Mouse (Mus musculus): Measurements from ENCODE around the gene Bpifb4. TPM values are rescaled to one million over a fixed set of nuclear protein-coding genes. Genes with fewer than 3 reads are reported as not detected.
A peak's percentile ranks its signal among the peaks of the same experiment; 100 is the strongest.

Gene Bpifb4
- polyA plus RNA-seq, 1 experiment: not detected

DNA sequence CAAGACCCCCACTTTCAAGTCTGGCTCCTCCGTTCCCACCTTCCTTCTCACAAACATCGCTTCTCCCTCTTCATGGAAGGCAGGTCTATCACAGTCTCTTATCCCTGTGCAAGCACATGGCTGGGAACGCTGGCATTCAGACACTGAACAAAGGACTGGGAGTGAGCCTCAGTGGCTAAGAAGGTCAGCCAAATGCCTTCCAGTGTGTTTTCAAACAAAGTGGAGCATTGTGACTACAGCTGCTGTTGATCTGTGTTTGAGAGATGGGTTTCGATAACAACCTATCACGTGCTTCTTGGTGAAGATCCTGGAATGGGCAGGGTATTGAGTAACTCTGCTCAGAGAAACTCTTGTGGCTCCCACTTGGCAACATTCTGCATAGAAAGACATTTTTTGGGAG, 32.2 kb downstream of the Bpifb4 start:
- Histone ChIP-seq H3K27ac (ENCODE audit: insufficient read depth, low read length) (no peak overlapping the region), H3K9ac (ENCODE audit: low read depth, poor library complexity, severe bottlenecking) (no peak overlapping the region), H3K36me3 (ENCODE audit: control insufficient read depth, insufficient read depth, low read length, poor library complexity, severe bottlenecking) (no peaks in the 10 kb centered on the region), H3K4me3 (ENCODE audit: low read depth, low read length) (no peak overlapping the region), H3K4me1 (ENCODE audit: control insufficient read depth, insufficient read depth, low read length) (no peaks in the 10 kb centered on the region), H3K27me3 (ENCODE audit: control insufficient read depth, insufficient read depth, low read length, poor library complexity, severe bottlenecking) (no peaks in the 10 kb centered on the region), H3K9me3 (replicated peaks; ENCODE audit: control insufficient read depth, insufficient read depth, low read length, poor library complexity, severe bottlenecking) (no peaks in the 10 kb centered on the region)
- TF ChIP-seq POLR2A (IDR thresholded peaks at IDR 0.05; ENCODE audit: insufficient read depth, low read length): no peak
- no peak for TF ChIP-seq CTCF (IDR thresholded peaks at IDR 0.05; ENCODE audit: low read depth, low read length)
- no peak for TF ChIP-seq EP300 (IDR thresholded peaks at IDR 0.05; ENCODE audit: insufficient read depth, low read depth, low read length)

DNA sequence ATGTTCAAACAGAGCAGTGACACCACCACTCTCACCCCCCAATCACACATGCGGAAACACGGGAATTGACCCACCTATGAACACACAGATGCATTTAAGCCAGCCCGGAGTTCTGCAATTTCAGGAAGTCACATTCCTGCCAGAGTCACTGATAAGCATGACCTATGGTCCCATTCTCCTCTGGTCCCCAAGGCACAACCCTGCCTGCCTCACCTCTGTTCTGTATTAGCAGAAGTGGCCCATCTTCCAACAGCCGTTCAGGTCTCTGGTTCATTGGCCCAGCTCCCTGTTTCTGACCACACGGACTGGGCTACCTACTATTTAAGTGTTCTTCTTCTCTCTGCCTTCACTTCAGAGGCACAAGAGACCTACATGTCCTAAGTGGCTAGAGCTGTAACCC, 36.6 kb downstream of the Bpifb4 start, which contains the start of gene Bpifa6:
Gene Bpifa6 (plus strand): TSS at position 364 of the 400 bp plus-strand sequence.
- H3K27ac ChIP-seq (ENCODE audit: insufficient read depth, low read length): no peak within 1 kb of the TSS
- no peak within 1 kb of the TSS for H3K9ac ChIP-seq (ENCODE audit: low read depth, poor library complexity, severe bottlenecking)
- H3K27me3 ChIP-seq (ENCODE audit: control insufficient read depth, insufficient read depth, low read length, poor library complexity, severe bottlenecking): no peaks in the 10 kb centered on the region
- H3K36me3 ChIP-seq (ENCODE audit: control insufficient read depth, insufficient read depth, low read length, poor library complexity, severe bottlenecking): no peaks in the 10 kb centered on the region
- H3K4me3 ChIP-seq (ENCODE audit: low read depth, low read length): no peak within 1 kb of the TSS
- H3K4me1 ChIP-seq (ENCODE audit: control insufficient read depth, insufficient read depth, low read length): no peaks in the 10 kb centered on the region
- TF ChIP-seq EP300 (IDR thresholded peaks at IDR 0.05; ENCODE audit: insufficient read depth, low read depth, low read length) (no peak), CTCF (IDR thresholded peaks at IDR 0.05; ENCODE audit: low read depth, low read length) (no peak), POLR2A (IDR thresholded peaks at IDR 0.05; ENCODE audit: insufficient read depth, low read length) (no peak)
- H3K9me3 ChIP-seq (replicated peaks; ENCODE audit: control insufficient read depth, insufficient read depth, low read length, poor library complexity, severe bottlenecking): no peaks in the 10 kb centered on the region

DNA sequence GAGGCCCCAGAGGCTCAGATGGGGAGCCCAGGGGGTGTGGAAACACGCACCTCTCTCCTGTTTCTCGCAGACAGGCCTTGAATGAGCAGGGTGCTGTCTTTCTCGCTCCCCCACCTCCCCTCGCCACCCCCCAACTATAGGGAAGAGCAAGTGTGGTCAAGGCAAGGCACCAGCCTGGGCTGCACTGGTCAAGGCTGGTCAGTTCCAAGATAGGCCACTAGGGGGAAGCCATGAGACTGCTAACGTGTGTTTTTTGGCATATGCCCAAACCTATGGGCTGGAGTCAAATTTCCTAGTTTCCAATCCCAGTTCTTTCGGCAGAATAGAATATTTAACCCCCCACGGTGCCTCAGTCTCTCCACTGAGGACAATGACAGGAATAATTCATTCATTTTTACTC, 57.8 kb downstream of the Bpifb4 start:
- H3K9ac ChIP-seq (ENCODE audit: low read depth, poor library complexity, severe bottlenecking): no peak overlapping the region
- no peak overlapping the region for H3K27ac ChIP-seq (ENCODE audit: insufficient read depth, low read length)
- no peaks in the 10 kb centered on the region for H3K36me3 ChIP-seq (ENCODE audit: control insufficient read depth, insufficient read depth, low read length, poor library complexity, severe bottlenecking)
- H3K9me3 ChIP-seq (replicated peaks; ENCODE audit: control insufficient read depth, insufficient read depth, low read length, poor library complexity, severe bottlenecking): no peaks in the 10 kb centered on the region
- H3K4me1 ChIP-seq (ENCODE audit: control insufficient read depth, insufficient read depth, low read length): no peaks in the 10 kb centered on the region
- no peak overlapping the region for H3K4me3 ChIP-seq (ENCODE audit: low read depth, low read length)
- H3K27me3 ChIP-seq (ENCODE audit: control insufficient read depth, insufficient read depth, low read length, poor library complexity, severe bottlenecking): no peaks in the 10 kb centered on the region
- TF ChIP-seq POLR2A (IDR thresholded peaks at IDR 0.05; ENCODE audit: insufficient read depth, low read length) (no peak), CTCF (IDR thresholded peaks at IDR 0.05; ENCODE audit: low read depth, low read length) (peak; percentile 70)

DNA sequence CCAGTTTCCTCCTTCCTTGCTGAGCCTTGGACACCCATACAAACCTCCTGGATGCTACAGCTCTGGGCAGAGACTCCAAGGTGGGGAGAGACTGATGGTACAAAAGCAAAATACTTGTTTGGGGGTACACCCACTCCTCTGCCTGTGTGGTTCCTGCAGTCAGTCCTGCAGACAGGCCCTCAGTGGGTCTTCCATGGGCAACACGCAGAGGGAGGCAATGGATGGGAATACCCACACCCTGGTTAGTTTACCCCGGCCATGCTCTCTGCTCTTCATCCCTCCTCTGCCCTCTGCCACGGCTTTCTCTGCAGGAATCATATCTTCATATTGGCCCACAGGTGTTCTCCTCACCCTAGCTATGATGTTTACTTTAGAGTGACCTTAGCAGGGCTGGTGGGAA, 62.5 kb downstream of the Bpifb4 start:
- TF ChIP-seq POLR2A (IDR thresholded peaks at IDR 0.05; ENCODE audit: insufficient read depth, low read length) (no peak), CTCF (IDR thresholded peaks at IDR 0.05; ENCODE audit: low read depth, low read length) (no peak), EP300 (IDR thresholded peaks at IDR 0.05; ENCODE audit: insufficient read depth, low read depth, low read length) (no peak)
- Histone ChIP-seq H3K4me3 (ENCODE audit: low read depth, low read length) (no peak overlapping the region), H3K27ac (ENCODE audit: insufficient read depth, low read length) (no peak overlapping the region), H3K9me3 (replicated peaks; ENCODE audit: control insufficient read depth, insufficient read depth, low read length, poor library complexity, severe bottlenecking) (no peaks in the 10 kb centered on the region), H3K36me3 (ENCODE audit: control insufficient read depth, insufficient read depth, low read length, poor library complexity, severe bottlenecking) (no peaks in the 10 kb centered on the region), H3K9ac (ENCODE audit: low read depth, poor library complexity, severe bottlenecking) (no peak overlapping the region), H3K4me1 (ENCODE audit: control insufficient read depth, insufficient read depth, low read length) (no peaks in the 10 kb centered on the region), H3K27me3 (ENCODE audit: control insufficient read depth, insufficient read depth, low read length, poor library complexity, severe bottlenecking) (no peaks in the 10 kb centered on the region)

DNA sequence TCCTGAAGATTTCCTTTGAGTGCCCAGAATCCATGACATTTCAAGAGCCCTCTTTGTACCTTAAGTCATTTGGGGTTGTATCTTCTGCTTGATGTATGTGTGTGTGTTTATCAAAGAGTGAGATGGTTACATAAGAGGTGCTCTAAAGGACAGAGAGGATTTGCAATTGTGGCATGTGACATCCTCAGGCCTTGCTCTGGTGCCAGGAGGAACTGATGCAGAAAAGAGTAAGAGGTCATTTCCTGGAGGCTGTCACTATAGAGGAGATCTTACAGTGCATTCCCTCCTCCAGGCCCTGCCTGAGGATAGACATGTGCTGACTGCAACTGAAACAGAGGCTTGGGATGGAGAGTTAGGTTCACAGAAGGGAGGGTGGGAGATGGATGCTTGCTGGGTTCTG, 63.0 kb downstream of the Bpifb4 start:
- Histone ChIP-seq H3K9ac (ENCODE audit: low read depth, poor library complexity, severe bottlenecking) (no peak overlapping the region), H3K27me3 (ENCODE audit: control insufficient read depth, insufficient read depth, low read length, poor library complexity, severe bottlenecking) (no peaks in the 10 kb centered on the region), H3K4me3 (ENCODE audit: low read depth, low read length) (no peak overlapping the region), H3K27ac (ENCODE audit: insufficient read depth, low read length) (no peak overlapping the region), H3K9me3 (replicated peaks; ENCODE audit: control insufficient read depth, insufficient read depth, low read length, poor library complexity, severe bottlenecking) (no peaks in the 10 kb centered on the region), H3K4me1 (ENCODE audit: control insufficient read depth, insufficient read depth, low read length) (no peaks in the 10 kb centered on the region), H3K36me3 (ENCODE audit: control insufficient read depth, insufficient read depth, low read length, poor library complexity, severe bottlenecking) (no peaks in the 10 kb centered on the region)
- TF ChIP-seq EP300 (IDR thresholded peaks at IDR 0.05; ENCODE audit: insufficient read depth, low read depth, low read length) (no peak), CTCF (IDR thresholded peaks at IDR 0.05; ENCODE audit: low read depth, low read length) (no peak), POLR2A (IDR thresholded peaks at IDR 0.05; ENCODE audit: insufficient read depth, low read length) (no peak)

DNA sequence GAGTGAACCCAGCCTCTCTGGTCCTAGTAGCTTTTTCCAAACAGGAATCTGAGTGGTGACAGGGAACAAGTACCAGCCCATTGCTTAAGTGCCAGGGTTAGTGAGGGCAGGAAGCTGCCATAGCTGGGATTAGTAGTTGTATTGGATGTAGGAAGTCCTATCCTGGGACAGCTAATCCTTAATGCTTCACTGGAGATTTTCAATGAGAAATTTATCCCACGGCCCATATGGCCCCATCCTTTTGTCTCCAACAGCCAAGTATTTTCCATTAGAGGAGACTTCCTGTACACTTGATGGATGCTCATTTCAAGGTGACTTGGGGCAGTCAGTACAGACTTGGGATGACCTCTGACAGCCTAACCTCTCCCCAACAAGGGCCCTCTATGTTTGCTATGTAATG, 66.4 kb downstream of the Bpifb4 start:
- Histone ChIP-seq H3K9me3 (replicated peaks; ENCODE audit: control insufficient read depth, insufficient read depth, low read length, poor library complexity, severe bottlenecking) (no peaks in the 10 kb centered on the region), H3K27ac (ENCODE audit: insufficient read depth, low read length) (no peak overlapping the region), H3K27me3 (ENCODE audit: control insufficient read depth, insufficient read depth, low read length, poor library complexity, severe bottlenecking) (no peaks in the 10 kb centered on the region), H3K4me3 (ENCODE audit: low read depth, low read length) (no peak overlapping the region), H3K36me3 (ENCODE audit: control insufficient read depth, insufficient read depth, low read length, poor library complexity, severe bottlenecking) (no peaks in the 10 kb centered on the region), H3K9ac (ENCODE audit: low read depth, poor library complexity, severe bottlenecking) (no peak overlapping the region), H3K4me1 (ENCODE audit: control insufficient read depth, insufficient read depth, low read length) (no peaks in the 10 kb centered on the region)
- TF ChIP-seq POLR2A (IDR thresholded peaks at IDR 0.05; ENCODE audit: insufficient read depth, low read length) (no peak), CTCF (IDR thresholded peaks at IDR 0.05; ENCODE audit: low read depth, low read length) (no peak), EP300 (IDR thresholded peaks at IDR 0.05; ENCODE audit: insufficient read depth, low read depth, low read length) (no peak)
